ENCODE assay signal across 9 mouse cellular contexts in the genomic region with DNA sequence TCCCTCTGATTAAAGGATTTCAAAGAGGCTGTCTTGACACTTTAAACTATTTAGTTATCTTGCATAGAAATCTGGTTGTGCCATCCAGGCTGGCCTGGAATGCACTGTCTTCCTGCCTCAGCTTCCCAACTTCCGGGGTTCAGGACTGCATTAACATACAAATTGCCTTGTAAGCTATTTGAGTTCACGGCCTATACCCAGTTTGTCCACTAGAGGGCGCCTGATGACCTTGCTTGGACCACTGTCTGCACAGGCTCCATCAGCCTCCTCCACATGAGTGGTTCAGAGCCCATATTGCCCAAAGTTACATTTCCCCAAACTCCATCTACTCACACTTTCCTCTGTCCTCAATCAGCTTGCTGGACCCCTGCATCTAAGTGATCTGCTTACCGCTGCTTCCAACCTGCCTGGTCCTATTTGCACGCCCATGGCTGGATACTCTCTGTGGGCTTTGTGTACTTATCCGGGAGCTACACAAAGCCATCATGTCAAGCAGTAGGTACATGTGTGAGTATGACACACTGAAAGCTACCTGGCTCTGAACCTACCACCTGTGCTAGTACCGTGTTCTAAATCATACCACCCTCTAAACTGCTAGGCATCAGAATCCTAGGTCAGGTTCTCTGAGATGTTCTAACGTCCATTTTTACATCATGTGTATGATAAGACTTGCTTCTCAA. TPM values are rescaled to one million over a fixed set of nuclear protein-coding genes. Genes with fewer than 3 reads are reported as not detected.
DNase-seq lines count a peak whose midpoint lies in the region; ATAC-seq and TF ChIP-seq lines count a peak whose summit lies in the region.
"Had no signal": no experiment of that assay in that cellular context is flagged by ENCODE, and none has a peak within 500 bp of the region (broad histone marks: within the 10 kb centered on the region; RNA-seq: fewer than 3 reads in every experiment).

No protein-coding gene starts in this region.

- no peaks in the 10 kb centered on the region for H3K36me3 ChIP-seq in MEL (ENCODE audit: control insufficient read depth in 1 of 2, insufficient read depth in 2 of 2, low read length in 2 of 2)
- no peaks in the 10 kb centered on the region for H3K36me3 ChIP-seq in forebrain, embryonic 16.5 days (ENCODE audit: control insufficient read depth, insufficient read depth)
- no peaks in the 10 kb centered on the region for H3K36me3 ChIP-seq in lung, embryonic 15.5 days
- H3K36me3 ChIP-seq in thymus, adult 2 months (ENCODE audit: control insufficient read depth, insufficient read depth, low read length), result no peaks in the 10 kb centered on the region

- TF ChIP-seq CTCF in MEL (IDR thresholded peaks at IDR 0.05 in 2 of 3, conservative IDR thresholded peaks at IDR 0.05 in 1 of 3; ENCODE audit: control insufficient read depth in 1 of 3, insufficient read depth in 1 of 3, low read depth in 2 of 3, low read length in 3 of 3, poor library complexity in 1 of 3, severe bottlenecking in 1 of 3), result peak; percentile 92 to 95 (median 93)
- TF ChIP-seq CTCF in layer of hippocampus, adult 2 months (conservative IDR thresholded peaks at IDR 0.05), result peak; percentile 96
- TF ChIP-seq CTCF in thymus, adult 2 months (IDR thresholded peaks at IDR 0.05; ENCODE audit: borderline replicate concordance, control insufficient read depth, extremely low read depth, insufficient read depth, low read length, poor library complexity), result peak; percentile 81; the same call in 1 of the 2 replicates

- no peaks in the 10 kb centered on the region for H3K27me3 ChIP-seq in MEL (ENCODE audit: control insufficient read depth in 1 of 2, insufficient read depth in 2 of 2, low read length in 2 of 2)
- no peaks in the 10 kb centered on the region for H3K27me3 ChIP-seq in forebrain, embryonic 16.5 days (replicated peaks; ENCODE audit: control insufficient read depth, insufficient read depth, low read length)
- no peaks in the 10 kb centered on the region for H3K27me3 ChIP-seq in lung, embryonic 15.5 days
- H3K27me3 ChIP-seq in thymus, adult 2 months (ENCODE audit: control insufficient read depth, insufficient read depth, low read length), result no peaks in the 10 kb centered on the region

- H3K4me1 ChIP-seq in MEL (ENCODE audit: control insufficient read depth in 1 of 2, insufficient read depth in 2 of 2, low read length in 2 of 2), result no peaks in the 10 kb centered on the region; a peak in 1 of 4 replicates
- H3K4me1 ChIP-seq in forebrain, embryonic 16.5 days (replicated peaks; ENCODE audit: control insufficient read depth, insufficient read depth, low read length), result peaks cover 24% of the 10 kb centered on the region
- peaks cover 9% of the 10 kb centered on the region; the same call in 1 of the 2 replicates for H3K4me1 ChIP-seq in lung, embryonic 15.5 days
- H3K4me1 ChIP-seq in thymus, adult 2 months (replicated peaks; ENCODE audit: control insufficient read depth, insufficient read depth, low read length), result no peaks in the 10 kb centered on the region

- H3K9ac ChIP-seq in MEL (ENCODE audit: control insufficient read depth, low read depth, low read length, poor library complexity, severe bottlenecking), result no peak overlapping the region
- no peak overlapping the region for H3K9ac ChIP-seq in forebrain, embryonic 16.5 days (replicated peaks; ENCODE audit: low read depth, low read length)
- no peak overlapping the region for H3K9ac ChIP-seq in lung, embryonic 15.5 days

- ATAC-seq in forebrain, embryonic 16.5 days, result peak; percentile 54
- peak; percentile 53; the same call in 1 of the 2 replicates for ATAC-seq in lung, embryonic 15.5 days (ENCODE audit: borderline replicate concordance, extremely low read depth, low FRiP score, low TSS enrichment)

- no peak overlapping the region for H3K4me3 ChIP-seq in MEL (ENCODE audit: control insufficient read depth in 1 of 2, insufficient read depth in 1 of 2, low read depth in 2 of 2, low read length in 2 of 2)
- H3K4me3 ChIP-seq in forebrain, embryonic 16.5 days (replicated peaks; ENCODE audit: low read length), result no peak overlapping the region
- H3K4me3 ChIP-seq in layer of hippocampus, adult 2 months, result no peak overlapping the region
- no peak overlapping the region for H3K4me3 ChIP-seq in lung, embryonic 15.5 days
- no peak overlapping the region for H3K4me3 ChIP-seq in thymus, adult 2 months (ENCODE audit: control insufficient read depth, insufficient read depth, low read length)
- H3K4me3 ChIP-seq: megakaryocyte, embryonic 14.5 days had no signal

- H3K4me2 ChIP-seq in forebrain, embryonic 16.5 days (ENCODE audit: low read length), result no peak overlapping the region
- no peak overlapping the region for H3K4me2 ChIP-seq in lung, embryonic 15.5 days

- no peak for TF ChIP-seq POLR2A in MEL (IDR thresholded peaks at IDR 0.05; ENCODE audit: control insufficient read depth in 1 of 2, insufficient read depth in 1 of 2, low read depth in 1 of 2, low read length in 2 of 2, poor library complexity in 1 of 2)
- no peak for TF ChIP-seq POLR2A in thymus, adult 2 months (IDR thresholded peaks at IDR 0.05; ENCODE audit: control insufficient read depth, extremely low read depth, insufficient read depth, low read length, poor library complexity)

- no peaks in the 10 kb centered on the region for H3K9me3 ChIP-seq in MEL (replicated peaks; ENCODE audit: insufficient read depth, low read length)
- H3K9me3 ChIP-seq in forebrain, embryonic 16.5 days (ENCODE audit: control insufficient read depth, low read length), result no peaks in the 10 kb centered on the region
- H3K9me3 ChIP-seq in lung, embryonic 15.5 days, result no peaks in the 10 kb centered on the region
- H3K9me3 ChIP-seq: megakaryocyte, embryonic 14.5 days had no signal

- peak; percentile 93 for TF ChIP-seq RAD21 in MEL (IDR thresholded peaks at IDR 0.05; ENCODE audit: low read depth, low read length)

- H3K27ac ChIP-seq in MEL (ENCODE audit: control insufficient read depth, low read depth, low read length), result no peak overlapping the region
- H3K27ac ChIP-seq in forebrain, embryonic 16.5 days (ENCODE audit: low read length), result no peak overlapping the region
- no peak overlapping the region for H3K27ac ChIP-seq in layer of hippocampus, adult 2 months
- no peak overlapping the region for H3K27ac ChIP-seq in lung, embryonic 15.5 days
- H3K27ac ChIP-seq in thymus, adult 2 months (ENCODE audit: control insufficient read depth, insufficient read depth, low read length), result no peak overlapping the region

- peak; percentile 88 for DNase-seq in MEL (ENCODE audit: low read depth, low spot score)
- peak; percentile 59 for DNase-seq in cerebellum, adult 11-12 months
- peak; percentile 93 for DNase-seq in heart, postnatal 4 days
- DNase-seq in layer of hippocampus, adult 2 months (ENCODE audit: low spot score in 2 of 2), result peak; percentile 73 to 90
- DNase-seq in ovary, postnatal 10 days (ENCODE audit: low spot score), result peak; percentile 78
- peak; percentile 86 for DNase-seq in thymus, adult 2 months

- 52% methylated on average over 8 of the region's 8 CpGs for WGBS in forebrain, embryonic 16.5 days
- WGBS in lung, embryonic 15.5 days, result 51% methylated on average over 8 of the region's 8 CpGs
- WGBS in thymus, adult 2 months, result 57% methylated on average over 8 of the region's 8 CpGs

- H3K79me2 ChIP-seq in MEL (ENCODE audit: control insufficient read depth, insufficient read depth, low read length, poor library complexity), result no peaks in the 10 kb centered on the region

- no peak for TF ChIP-seq EP300 in MEL (IDR thresholded peaks at IDR 0.05; ENCODE audit: low read depth in 1 of 2, low read length in 2 of 2)

TF ChIP-seq in MEL, 35 proteins besides CTCF, POLR2A, EP300 and RAD21 (continues in another document):
- no peak for TF ChIP-seq NELFE (IDR thresholded peaks at IDR 0.05; ENCODE audit: low read depth, low read length)
- no peak for TF ChIP-seq CHD2 (IDR thresholded peaks at IDR 0.05; ENCODE audit: low read length)
- TF ChIP-seq ZC3H11A (IDR thresholded peaks at IDR 0.05; ENCODE audit: low read depth, low read length), result peak; percentile 81
- no peak for TF ChIP-seq E2F4 (IDR thresholded peaks at IDR 0.05; ENCODE audit: borderline replicate concordance, low read depth, low read length)
- TF ChIP-seq GABPA (IDR thresholded peaks at IDR 0.05; ENCODE audit: low read depth, low read length), result no peak
- TF ChIP-seq MYB (IDR thresholded peaks at IDR 0.05; ENCODE audit: low read depth, low read length), result no peak
- no peak for TF ChIP-seq JUND (IDR thresholded peaks at IDR 0.05; ENCODE audit: low read depth, low read length)
- no peak for TF ChIP-seq NRF1 (IDR thresholded peaks at IDR 0.05; ENCODE audit: insufficient read depth, low read depth, low read length, poor library complexity, severe bottlenecking)
- TF ChIP-seq ETS1 (IDR thresholded peaks at IDR 0.05; ENCODE audit: low read depth, low read length), result no peak

RNA-seq across cellular contexts. Expression of gene AI597479, which starts 41.2 kb away (rescaled TPM):
- 16.8 and 20.1 TPM in 2 replicates for total RNA-seq in MEL (2012; rRNA removed)
- polyA plus RNA-seq in MEL (2012; ENCODE audit: insufficient read depth in 1 of 2, insufficient read length in 2 of 2, low read depth in 1 of 2, low replicate concordance in 2 of 2, missing spikeins in 1 of 2), result 10 to 100 TPM in 1 of 2 experiments, not detected in 1; 15.3 TPM
- 56.7 and 61.8 TPM in 2 replicates for polyA plus RNA-seq in forebrain, embryonic 16.5 days (2015; fragmentation: Nextera tagmentation; extraction: Ambion mirVana)
- 1 to 10 TPM; 9.2 to 9.8 TPM for total RNA-seq in heart, postnatal 4 days (2021)
- 10 to 100 TPM; 24.2 to 26.8 TPM for total RNA-seq in layer of hippocampus, adult 2 months (2021)
- 32.4 and 33.3 TPM in 2 replicates for polyA plus RNA-seq in lung, embryonic 15.5 days (2015; fragmentation: Nextera tagmentation; extraction: Ambion mirVana)
- 5.3 and 6.3 TPM in 2 replicates for polyA plus RNA-seq in thymus, adult 2 months (2012; rRNA removed)

RNA-seq across cellular contexts. Expression of gene Tgfbrap1, which starts 41.3 kb away (rescaled TPM):
- total RNA-seq in MEL (2012; rRNA removed), result 7.9 and 9.2 TPM in 2 replicates
- 10 to 100 TPM in 1 of 2 experiments, not detected in 1; 17.6 TPM for polyA plus RNA-seq in MEL (2012; ENCODE audit: insufficient read depth in 1 of 2, insufficient read length in 2 of 2, low read depth in 1 of 2, low replicate concordance in 2 of 2, missing spikeins in 1 of 2)
- 18.1 and 19.5 TPM in 2 replicates for polyA plus RNA-seq in forebrain, embryonic 16.5 days (2015; fragmentation: Nextera tagmentation; extraction: Ambion mirVana)
- 10 to 100 TPM; 16.3 to 17.3 TPM for total RNA-seq in heart, postnatal 4 days (2021)
- 10 to 100 TPM; 26.8 to 42.4 TPM for total RNA-seq in layer of hippocampus, adult 2 months (2021)
- 8.3 and 10.3 TPM in 2 replicates for polyA plus RNA-seq in lung, embryonic 15.5 days (2015; fragmentation: Nextera tagmentation; extraction: Ambion mirVana)
- polyA plus RNA-seq in thymus, adult 2 months (2012; rRNA removed), result 22.9 and 24.7 TPM in 2 replicates

RNA-seq across cellular contexts. Expression of gene Fhl2, which starts 57.1 kb away (rescaled TPM):
- total RNA-seq in MEL (2012; rRNA removed), result not detected in 2 replicates
- not detected for polyA plus RNA-seq in MEL (2012; ENCODE audit: insufficient read depth in 1 of 2, insufficient read length in 2 of 2, low read depth in 1 of 2, low replicate concordance in 2 of 2, missing spikeins in 1 of 2)
- 16.4 and 17.2 TPM in 2 replicates for polyA plus RNA-seq in forebrain, embryonic 16.5 days (2015; fragmentation: Nextera tagmentation; extraction: Ambion mirVana)
- total RNA-seq in heart, postnatal 4 days (2021), result 1,000 to 10,000 TPM; 1,103 to 1,257 TPM
- 10 to 100 TPM; 33.6 to 38.6 TPM for total RNA-seq in layer of hippocampus, adult 2 months (2021)
- polyA plus RNA-seq in lung, embryonic 15.5 days (2015; fragmentation: Nextera tagmentation; extraction: Ambion mirVana), result 35.0 and 36.9 TPM in 2 replicates
- 5.5 and 58.9 TPM in 2 replicates for polyA plus RNA-seq in thymus, adult 2 months (2012; rRNA removed)
